Mouse (Mus musculus): Measurements from ENCODE around the gene Gm37240.
A peak's percentile ranks its signal among the peaks of the same experiment; 100 is the strongest.
"Not testable (repeated sequence)": the region's sequence is repeated elsewhere in the genome, so short reads cannot be mapped to it uniquely, and the experiment has no call there.

Gm37240 gene

DNA sequence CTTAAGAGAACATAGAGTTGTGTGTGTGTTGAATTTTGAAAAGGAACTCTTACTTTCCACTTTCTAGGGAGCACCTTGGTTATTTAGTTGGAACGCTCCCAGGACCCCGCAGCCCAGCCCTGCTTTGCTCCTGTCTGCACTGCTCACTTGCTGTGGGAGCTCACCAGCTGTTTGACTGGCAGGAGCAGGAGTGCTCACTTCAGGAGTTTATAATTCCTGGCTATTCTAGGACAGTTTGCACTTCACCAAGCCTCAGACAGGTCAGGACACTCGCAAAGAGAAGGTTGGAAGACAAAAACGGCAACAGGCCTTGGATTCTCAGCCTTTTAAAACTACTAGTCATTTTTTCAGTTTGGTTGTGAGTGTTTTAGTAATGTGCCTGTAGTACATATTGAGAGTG is 962.1 kb downstream of the Gm37240 start:
- no peak for DNase-seq

GRCm38 (mm10) chr3:84923670-84924069 is 963.6 kb downstream of the Gm37240 start:
- no peak for DNase-seq

- DNase-seq = no peak
Observed at GRCm38 (mm10) chr3:84923256-84923655, 964.1 kb downstream of the Gm37240 start.

GRCm38 (mm10) chr3:84921704-84922420 is 965.5 kb downstream of the Gm37240 start:
- peak; percentile 30 for DNase-seq

GRCm38 (mm10) chr3:84917903-84918679 is 969.2 kb downstream of the Gm37240 start:
- no peak for DNase-seq

DNA sequence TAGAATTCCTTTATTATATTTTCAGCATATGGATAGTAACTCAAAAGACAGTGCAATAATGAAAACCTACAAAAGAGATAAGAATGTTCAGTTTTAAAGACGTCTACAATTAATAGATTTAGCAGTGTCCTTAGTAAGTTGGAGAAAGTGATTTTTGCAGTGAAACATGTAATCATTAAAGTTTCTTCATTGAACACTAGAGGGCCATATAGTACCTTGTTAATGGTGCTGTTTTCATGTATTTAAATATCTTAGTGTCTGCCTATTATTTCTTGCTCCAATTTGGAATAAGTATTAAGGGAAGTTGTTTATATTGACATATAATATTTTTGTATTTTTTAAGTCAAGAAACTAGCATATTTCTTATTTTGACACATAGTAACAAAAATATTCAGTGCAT is 973.0 kb downstream of the Gm37240 start:
- no peak for DNase-seq

GRCm38 (mm10) chr3:84906528-84906927 is 980.8 kb downstream of the Gm37240 start:
- no peak for DNase-seq

DNA sequence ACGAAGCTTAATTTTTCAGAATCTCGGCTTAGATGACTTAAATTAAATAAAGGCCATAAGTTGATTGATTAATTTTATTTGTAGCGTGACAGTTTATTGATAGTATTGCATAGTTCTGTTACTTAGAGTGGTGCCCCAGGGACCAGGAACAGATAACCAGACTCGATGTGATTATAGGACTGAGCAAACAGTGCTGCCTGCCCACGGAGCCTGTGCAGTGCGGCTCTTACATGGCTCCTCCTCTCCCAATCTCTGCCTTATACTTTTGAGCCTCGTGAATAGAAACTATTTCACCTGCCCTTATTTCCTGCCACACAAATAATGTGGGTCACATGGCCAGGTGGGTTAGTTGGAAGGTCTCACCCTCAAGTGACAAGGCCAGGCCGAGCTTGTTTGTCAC is 989.4 kb downstream of the Gm37240 start:
- DNase-seq = no peak

DNA sequence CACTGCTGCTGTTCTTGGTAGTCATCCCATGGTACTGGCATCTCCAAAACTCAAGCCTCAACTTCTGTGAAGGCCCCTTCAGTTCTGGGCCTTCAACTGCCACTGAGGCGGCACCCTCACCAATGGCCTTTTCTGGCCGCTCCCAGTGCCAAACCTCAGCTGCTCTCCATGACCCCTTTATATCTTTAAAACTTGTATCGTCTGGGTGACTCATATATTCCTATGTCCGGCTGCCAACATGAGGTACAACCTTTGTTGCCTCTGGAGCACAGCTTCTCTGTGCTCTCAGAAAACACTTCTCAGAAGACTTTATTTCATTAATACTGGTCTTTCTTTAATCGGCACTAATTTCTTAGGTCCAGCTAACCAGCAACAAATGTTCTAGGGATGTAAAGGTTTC is 996.3 kb downstream of the Gm37240 start:
- no peak for DNase-seq

DNA sequence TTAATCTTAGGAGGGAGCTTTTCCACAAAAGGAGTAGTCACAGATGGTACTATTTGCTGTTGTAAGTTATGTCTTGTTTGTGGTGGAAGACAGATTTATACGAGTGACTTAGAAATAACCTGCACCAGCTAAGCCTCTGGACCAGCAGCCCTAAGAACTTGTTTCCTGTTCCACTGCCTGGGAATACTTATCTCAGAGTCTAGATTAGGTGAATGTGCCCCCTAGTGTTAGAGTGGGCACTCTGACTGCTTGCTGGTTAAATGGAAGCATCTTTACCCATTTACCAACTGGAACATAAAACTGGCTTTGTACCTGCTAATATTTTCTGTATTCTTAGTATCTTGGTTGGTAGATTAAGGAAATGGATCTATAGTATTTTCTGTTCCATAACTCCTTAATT is 997.7 kb downstream of the Gm37240 start:
- no peak for DNase-seq

- no peak for DNase-seq
Observed at GRCm38 (mm10) chr3:84883817-84884483, 1003.4 kb downstream of the Gm37240 start.

GRCm38 (mm10) chr3:84876211-84876610 is 1011.1 kb downstream of the Gm37240 start:
- no peak for DNase-seq

GRCm38 (mm10) chr3:84875306-84875705 is 1012.0 kb downstream of the Gm37240 start:
- DNase-seq = no peak

- no peak for DNase-seq
Observed at GRCm38 (mm10) chr3:84870126-84870525, 1017.2 kb downstream of the Gm37240 start.

GRCm38 (mm10) chr3:84867991-84868390 is 1019.3 kb downstream of the Gm37240 start:
- no peak for DNase-seq

- no peak for DNase-seq
Observed at GRCm38 (mm10) chr3:84867434-84867975, 1019.8 kb downstream of the Gm37240 start.

DNA sequence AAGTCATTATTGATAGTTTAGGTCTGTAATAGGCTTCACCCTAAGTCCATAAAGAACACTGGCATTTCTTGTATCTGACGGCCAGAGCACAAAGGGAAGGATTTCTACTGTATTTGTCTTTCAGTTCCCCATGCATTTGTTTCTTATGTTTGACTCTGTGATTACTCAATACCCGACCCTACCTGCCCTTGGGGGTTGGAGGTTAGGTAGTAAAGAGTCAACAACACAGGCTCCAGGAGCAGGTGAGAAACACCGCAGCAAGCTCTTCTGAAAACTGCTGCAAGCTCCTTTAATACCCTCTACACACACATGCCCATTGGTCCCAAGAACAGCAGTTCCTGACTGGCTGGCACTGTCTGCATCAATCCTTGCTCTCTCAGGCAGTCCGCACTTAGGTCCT is 1020.5 kb downstream of the Gm37240 start:
- DNase-seq = no peak

GRCm38 (mm10) chr3:84865684-84866083 is 1021.6 kb downstream of the Gm37240 start:
- no peak for DNase-seq

- DNase-seq = not testable (repeated sequence)
Observed at GRCm38 (mm10) chr3:84861817-84862216, 1025.5 kb downstream of the Gm37240 start.

GRCm38 (mm10) chr3:84860669-84861068 is 1026.6 kb downstream of the Gm37240 start:
- no peak for DNase-seq

- no peak for DNase-seq
Observed at GRCm38 (mm10) chr3:84854440-84854839, 1032.9 kb downstream of the Gm37240 start.

DNA sequence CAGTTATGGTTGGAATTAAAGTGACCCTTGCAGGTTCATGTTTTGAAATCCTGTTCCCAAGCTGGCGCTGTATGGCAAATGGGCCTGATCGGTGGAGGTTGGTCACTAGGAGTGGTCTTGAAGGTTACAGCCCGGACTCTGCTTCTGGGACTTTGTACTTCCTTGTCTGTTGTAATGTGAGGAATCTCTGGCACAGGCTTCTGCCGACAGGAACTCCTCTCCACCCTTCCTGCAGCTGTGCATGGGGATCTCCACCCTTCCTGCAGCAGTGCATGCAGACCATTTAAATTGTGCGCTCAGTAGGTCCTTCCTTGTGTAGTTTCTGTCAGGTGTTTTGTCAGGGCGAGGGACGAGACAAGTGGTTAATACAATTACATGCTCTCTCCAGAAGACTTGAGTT is 1034.4 kb downstream of the Gm37240 start:
- no peak for DNase-seq

DNA sequence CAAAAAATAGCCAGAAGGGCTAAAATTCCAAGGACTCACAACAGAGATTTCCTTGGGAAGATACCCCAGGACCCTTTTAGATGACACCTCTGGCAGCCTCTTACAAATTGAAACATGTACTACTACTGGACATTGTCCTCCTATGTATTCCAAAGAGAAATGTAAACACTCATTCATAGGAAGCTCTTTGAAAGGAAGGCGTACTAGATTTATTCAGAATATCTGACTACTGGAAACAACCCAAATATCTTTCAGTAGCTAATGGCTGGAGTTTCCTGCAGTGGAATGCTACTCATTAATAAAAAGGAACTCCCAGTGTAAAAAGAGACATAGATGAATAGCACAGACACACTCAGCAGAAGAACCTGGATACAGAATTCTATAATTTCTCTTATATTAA is 1035.5 kb downstream of the Gm37240 start:
- no peak for DNase-seq

- no peak for DNase-seq
Observed at GRCm38 (mm10) chr3:84850418-84850817, 1036.9 kb downstream of the Gm37240 start.

Data from cerebellum, adult 8-10 months (tissue).